Mouse (Mus musculus) intestine, embryonic 15.5 days (tissue): ENCODE measurements around the gene Dst. TPM values are rescaled to one million over a fixed set of nuclear protein-coding genes. Genes with fewer than 3 reads are reported as not detected.
A peak's percentile ranks its signal among the peaks of the same experiment; 100 is the strongest.

Experiments used
- ATAC-seq: fragments of 200-750 bp; cut with Nextera tagmentation; 2 replicates; pipeline ENCODE4 v1.8.0; 2017; ENCODE audit warnings: moderate TSS enrichment, moderate library complexity
- H3K27ac ChIP-seq: fragments of 300-500 bp; sonication (generic); 2 replicates; pipeline ENCODE4 v1.5.1; 2015; ENCODE audit warnings: mild to moderate bottlenecking, inconsistent platforms
- H3K27me3 ChIP-seq: fragments of 300-500 bp; sonication (generic); replicated peaks from 2 replicates; pipeline ENCODE4 v1.6.1; 2015; ENCODE audit warnings: inconsistent platforms
- H3K36me3 ChIP-seq: fragments of 300-500 bp; sonication (generic); 2 replicates; pipeline ENCODE4 v1.6.1; 2015; ENCODE audit warnings: inconsistent platforms
- H3K4me1 ChIP-seq: fragments of 300-500 bp; sonication (generic); replicated peaks from 2 replicates; pipeline ENCODE4 v1.6.1; 2015; ENCODE audit warnings: inconsistent platforms
- H3K4me2 ChIP-seq: fragments of 300-500 bp; sonication (generic); replicated peaks from 2 replicates; pipeline ENCODE4 v1.6.1; 2015; ENCODE audit warnings: mild to moderate bottlenecking, inconsistent platforms
- H3K4me3 ChIP-seq: fragments of 300-500 bp; sonication (generic); replicated peaks from 2 replicates; pipeline ENCODE4 v1.5.1; 2015; ENCODE audit warnings: inconsistent platforms
- H3K9ac ChIP-seq: fragments of 300-500 bp; sonication (generic); 2 replicates; pipeline ENCODE4 v1.6.1; 2015; ENCODE audit warnings: inconsistent platforms
- H3K9me3 ChIP-seq: fragments of 300-500 bp; sonication (generic); 2 replicates; pipeline ENCODE4 v1.6.1; 2016; ENCODE audit warnings: inconsistent platforms
- WGBS: fragments of 180-500 bp; shearing (Covaris S2); methylation state at CpG from one replicate; pipeline ENCODE4 v1.1.7; 2015; 5-methylcytosine and 5-hydroxymethylcytosine counted together
- polyA plus RNA-seq: library from polyadenylated mRNA; unstranded; fragments of >200 nt; fragmentation: Nextera tagmentation; extraction: Ambion mirVana; gene quantifications from 2 replicates; pipeline ENCODE4 v1.2.1, GENCODE M21; 2015

The Dst gene
- polyA plus RNA-seq, 1 experiment from 2014 or later: 19.2 TPM

- H3K27me3 ChIP-seq: no peaks in the 10 kb centered on the region
- ATAC-seq: no peak
- 70% methylated on average over 8 of the region's 8 CpGs for WGBS
- no peaks in the 10 kb centered on the region for H3K9me3 ChIP-seq
- no peak overlapping the region for H3K4me2 ChIP-seq
- H3K27ac ChIP-seq: no peak overlapping the region
- H3K36me3 ChIP-seq: no peaks in the 10 kb centered on the region
- H3K4me3 ChIP-seq: no peak overlapping the region
- H3K4me1 ChIP-seq: no peaks in the 10 kb centered on the region
- no peak overlapping the region for H3K9ac ChIP-seq
Observed at GRCm38 (mm10) chr1:33900175-33900574, 7.8 kb upstream of the Dst start.

DNA sequence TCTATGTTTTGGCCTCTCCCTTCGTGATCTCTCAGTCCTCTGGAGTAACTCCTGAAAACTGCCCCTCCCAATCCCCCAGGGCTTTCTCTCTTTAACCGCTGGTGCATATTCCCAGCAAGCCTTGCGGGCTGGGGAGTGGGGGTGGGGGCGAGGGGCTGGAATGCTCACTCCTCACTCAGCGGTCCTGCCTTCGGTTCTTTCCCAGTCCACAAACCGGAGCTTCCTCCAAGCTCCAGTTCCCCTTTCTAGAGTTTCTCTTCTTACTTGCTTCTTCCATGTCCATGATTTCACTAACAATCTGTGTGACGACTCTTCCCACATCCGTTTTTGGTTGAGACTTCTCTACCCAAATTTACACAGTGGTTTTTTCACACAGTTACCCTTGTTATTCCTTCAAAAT is 4.4 kb upstream of the Dst start:
- Histone ChIP-seq H3K36me3 (no peaks in the 10 kb centered on the region), H3K27ac (no peak overlapping the region), H3K4me1 (peaks cover 10% of the 10 kb centered on the region; the same call in 1 of the 2 replicates), H3K9me3 (no peaks in the 10 kb centered on the region), H3K9ac (no peak overlapping the region), H3K27me3 (peaks cover 26% of the 10 kb centered on the region), H3K4me3 (no peak overlapping the region), H3K4me2 (no peak overlapping the region)
- 31% methylated on average over 9 of the region's 9 CpGs for WGBS
- ATAC-seq: no peak

- Histone ChIP-seq H3K4me1 (peaks cover 16% of the 10 kb centered on the region), H3K4me3 (no peak overlapping the region), H3K9ac (no peak overlapping the region), H3K27ac (no peak overlapping the region), H3K4me2 (no peak overlapping the region), H3K36me3 (no peaks in the 10 kb centered on the region), H3K27me3 (peaks cover 35% of the 10 kb centered on the region), H3K9me3 (no peaks in the 10 kb centered on the region)
- WGBS: 34% methylated on average over 10 of the region's 10 CpGs
- ATAC-seq: no peak
Observed at GRCm38 (mm10) chr1:33906216-33906615, 1.8 kb upstream of the Dst start.

DNA sequence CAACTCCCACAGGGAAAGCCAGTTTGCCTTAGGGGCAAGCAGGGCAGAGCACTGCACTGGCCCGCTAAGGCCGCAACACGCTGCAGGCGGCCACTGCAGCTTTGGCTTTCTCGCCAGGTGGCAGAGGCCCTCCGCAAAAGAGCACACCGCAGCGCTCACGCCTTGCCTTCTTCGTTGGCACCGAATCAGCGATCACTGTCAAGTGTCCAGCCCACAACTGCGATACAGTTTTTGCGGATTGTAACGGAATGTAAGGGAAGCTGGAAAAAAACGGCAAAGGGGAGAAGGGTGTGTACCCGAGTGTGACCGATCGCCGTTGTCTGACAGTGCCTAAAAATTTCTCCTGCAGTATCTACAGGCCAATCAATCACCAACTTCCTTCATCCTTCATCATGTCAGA is 1.1 kb upstream of the Dst start:
- Histone ChIP-seq H3K36me3 (no peaks in the 10 kb centered on the region), H3K9ac (no peak overlapping the region), H3K9me3 (no peaks in the 10 kb centered on the region), H3K27me3 (peaks cover 35% of the 10 kb centered on the region), H3K4me2 (peak overlapping the region; percentile 98), H3K4me3 (peak overlapping the region; percentile 59), H3K27ac (no peak overlapping the region), H3K4me1 (peaks cover 16% of the 10 kb centered on the region)
- 6% methylated on average over 20 of the region's 20 CpGs for WGBS
- peak; percentile 36 for ATAC-seq

GRCm38 (mm10) chr1:33907421-33908190 is 419 bp upstream of the Dst start, which contains the start of gene Bend6:
Bend6 (minus strand) TSS chr1:33907816.
- no peaks in the 10 kb centered on the region for H3K9me3 ChIP-seq
- peak; percentile 91 for ATAC-seq
- H3K9ac ChIP-seq: peak within 1 kb of the TSS; percentile 42
- under 1% methylated on average over 90 of the region's 110 CpGs for WGBS
- H3K36me3 ChIP-seq: no peaks in the 10 kb centered on the region
- H3K4me1 ChIP-seq: peaks cover 16% of the 10 kb centered on the region
- H3K27me3 ChIP-seq: peaks cover 35% of the 10 kb centered on the region
- H3K4me3 ChIP-seq: peak within 1 kb of the TSS; percentile 59
- peak within 1 kb of the TSS; percentile 98 for H3K4me2 ChIP-seq
- H3K27ac ChIP-seq: no peak within 1 kb of the TSS

- no peak overlapping the region for H3K4me3 ChIP-seq
- H3K36me3 ChIP-seq: no peaks in the 10 kb centered on the region
- 76% methylated on average over 8 of the region's 8 CpGs for WGBS
- peaks cover 16% of the 10 kb centered on the region for H3K4me1 ChIP-seq
- no peak for ATAC-seq
- H3K9me3 ChIP-seq: no peaks in the 10 kb centered on the region
- no peak overlapping the region for H3K4me2 ChIP-seq
- H3K27ac ChIP-seq: no peak overlapping the region
- H3K9ac ChIP-seq: no peak overlapping the region
- peaks cover 28% of the 10 kb centered on the region for H3K27me3 ChIP-seq
Observed at GRCm38 (mm10) chr1:33911589-33911988, 3.6 kb downstream of the Dst start.

GRCm38 (mm10) chr1:33916554-33916953 is 8.5 kb downstream of the Dst start:
- Histone ChIP-seq H3K36me3 (no peaks in the 10 kb centered on the region), H3K9me3 (no peaks in the 10 kb centered on the region), H3K27ac (no peak overlapping the region), H3K4me1 (no peaks in the 10 kb centered on the region), H3K27me3 (no peaks in the 10 kb centered on the region), H3K4me3 (no peak overlapping the region), H3K4me2 (no peak overlapping the region), H3K9ac (no peak overlapping the region)
- ATAC-seq: no peak
- WGBS: 90% methylated on average over 5 of the region's 5 CpGs

GRCm38 (mm10) chr1:33922975-33923374 is 14.9 kb downstream of the Dst start:
- ATAC-seq: no peak
- Histone ChIP-seq H3K9ac (no peak overlapping the region), H3K27ac (no peak overlapping the region), H3K4me3 (no peak overlapping the region), H3K4me2 (no peak overlapping the region), H3K9me3 (no peaks in the 10 kb centered on the region), H3K36me3 (no peaks in the 10 kb centered on the region), H3K27me3 (no peaks in the 10 kb centered on the region), H3K4me1 (no peaks in the 10 kb centered on the region)
- WGBS: 66% methylated on average over 7 of the region's 7 CpGs

DNA sequence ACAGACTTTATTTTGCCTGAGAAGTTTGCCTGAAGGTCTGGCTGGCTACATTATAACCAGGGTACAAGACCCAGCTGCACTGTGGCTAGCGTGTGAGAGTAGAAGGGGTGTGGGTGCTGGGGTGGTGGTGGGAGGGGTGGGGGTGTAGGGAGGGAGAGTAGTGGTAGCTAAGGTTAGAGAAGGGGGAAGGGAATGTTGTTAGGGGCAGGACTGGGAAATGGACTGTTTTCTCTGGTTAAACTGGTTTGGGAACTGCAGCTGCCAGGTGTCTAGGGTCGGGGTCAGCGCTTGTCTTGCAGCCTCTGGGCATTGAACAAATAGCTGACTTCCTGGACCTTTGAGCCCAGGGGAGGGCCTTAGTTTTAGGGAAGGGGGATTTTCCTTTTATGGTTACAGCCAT is 17.3 kb downstream of the Dst start:
- ATAC-seq: peak; percentile 59
- WGBS: 50% methylated on average over 3 of the region's 3 CpGs
- Histone ChIP-seq H3K4me2 (no peak overlapping the region), H3K36me3 (no peaks in the 10 kb centered on the region), H3K27ac (no peak overlapping the region), H3K27me3 (no peaks in the 10 kb centered on the region), H3K9me3 (no peaks in the 10 kb centered on the region), H3K9ac (no peak overlapping the region), H3K4me3 (no peak overlapping the region), H3K4me1 (no peaks in the 10 kb centered on the region)

- H3K4me3 ChIP-seq: no peak overlapping the region
- H3K9me3 ChIP-seq: no peaks in the 10 kb centered on the region
- H3K27ac ChIP-seq: no peak overlapping the region
- no peak overlapping the region for H3K4me2 ChIP-seq
- WGBS: 92% methylated on average over 7 of the region's 7 CpGs
- no peak for ATAC-seq
- H3K9ac ChIP-seq: no peak overlapping the region
- H3K4me1 ChIP-seq: no peaks in the 10 kb centered on the region
- no peaks in the 10 kb centered on the region for H3K36me3 ChIP-seq
- H3K27me3 ChIP-seq: no peaks in the 10 kb centered on the region
Observed at GRCm38 (mm10) chr1:33927466-33927865, 19.4 kb downstream of the Dst start.

DNA sequence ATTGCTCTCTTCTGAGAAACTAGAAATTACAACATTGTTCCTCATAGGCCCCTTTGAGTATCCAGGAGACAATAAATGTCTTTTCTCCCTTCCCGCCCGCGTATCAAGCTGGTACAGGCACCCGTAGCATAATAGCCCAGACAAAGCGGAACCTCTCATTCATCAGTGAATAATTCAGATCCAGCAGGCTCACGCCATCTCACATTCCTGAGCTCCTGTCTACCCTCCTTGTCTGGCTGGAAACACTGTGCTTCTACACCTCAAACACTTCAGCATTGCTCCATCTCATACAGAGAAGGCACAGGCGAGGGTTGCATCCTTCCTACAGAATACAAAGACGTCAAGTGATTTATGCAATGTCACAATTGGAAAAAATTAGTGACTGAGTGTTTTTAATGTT is 23.8 kb downstream of the Dst start:
- H3K4me1 ChIP-seq: no peaks in the 10 kb centered on the region
- H3K36me3 ChIP-seq: no peaks in the 10 kb centered on the region
- no peak overlapping the region for H3K4me3 ChIP-seq
- H3K9me3 ChIP-seq: no peaks in the 10 kb centered on the region
- no peak for ATAC-seq
- H3K27me3 ChIP-seq: no peaks in the 10 kb centered on the region
- 83% methylated on average over 8 of the region's 8 CpGs for WGBS
- no peak overlapping the region for H3K9ac ChIP-seq
- no peak overlapping the region for H3K4me2 ChIP-seq
- no peak overlapping the region for H3K27ac ChIP-seq

DNA sequence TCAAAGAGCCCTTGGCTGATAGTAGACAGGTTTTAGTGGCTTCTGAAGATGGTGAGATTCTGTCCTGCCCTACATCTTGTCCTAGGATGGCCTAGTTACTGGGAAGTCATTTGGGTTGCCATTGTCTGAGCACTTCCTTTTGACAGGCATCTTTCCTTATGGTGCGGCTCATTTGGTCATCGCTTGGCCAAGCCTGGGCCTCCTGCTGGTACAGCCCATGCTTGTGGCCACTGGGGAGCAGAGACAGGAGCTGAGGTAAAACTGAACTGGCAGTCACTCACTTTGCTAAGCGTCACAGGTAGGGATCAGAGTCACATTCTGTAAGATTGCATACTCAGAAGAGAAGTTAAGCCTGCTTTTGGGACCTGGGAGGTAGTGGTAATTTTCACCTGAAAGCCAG is 24.2 kb downstream of the Dst start:
- 97% methylated on average over 3 of the region's 3 CpGs for WGBS
- Histone ChIP-seq H3K4me1 (no peaks in the 10 kb centered on the region), H3K9me3 (no peaks in the 10 kb centered on the region), H3K9ac (no peak overlapping the region), H3K4me3 (no peak overlapping the region), H3K27me3 (no peaks in the 10 kb centered on the region), H3K4me2 (no peak overlapping the region), H3K27ac (no peak overlapping the region), H3K36me3 (no peaks in the 10 kb centered on the region)
- ATAC-seq: no peak

GRCm38 (mm10) chr1:33932845-33933499 is 24.9 kb downstream of the Dst start:
- H3K27me3 ChIP-seq: no peaks in the 10 kb centered on the region
- WGBS: 83% methylated on average over 14 of the region's 14 CpGs
- no peak overlapping the region for H3K4me2 ChIP-seq
- H3K4me1 ChIP-seq: no peaks in the 10 kb centered on the region
- H3K4me3 ChIP-seq: no peak overlapping the region
- H3K36me3 ChIP-seq: no peaks in the 10 kb centered on the region
- H3K27ac ChIP-seq: no peak overlapping the region
- no peaks in the 10 kb centered on the region for H3K9me3 ChIP-seq
- no peak overlapping the region for H3K9ac ChIP-seq
- no peak for ATAC-seq
